Mouse (Mus musculus): ENCODE measurements around the gene Fdps.

DNA sequence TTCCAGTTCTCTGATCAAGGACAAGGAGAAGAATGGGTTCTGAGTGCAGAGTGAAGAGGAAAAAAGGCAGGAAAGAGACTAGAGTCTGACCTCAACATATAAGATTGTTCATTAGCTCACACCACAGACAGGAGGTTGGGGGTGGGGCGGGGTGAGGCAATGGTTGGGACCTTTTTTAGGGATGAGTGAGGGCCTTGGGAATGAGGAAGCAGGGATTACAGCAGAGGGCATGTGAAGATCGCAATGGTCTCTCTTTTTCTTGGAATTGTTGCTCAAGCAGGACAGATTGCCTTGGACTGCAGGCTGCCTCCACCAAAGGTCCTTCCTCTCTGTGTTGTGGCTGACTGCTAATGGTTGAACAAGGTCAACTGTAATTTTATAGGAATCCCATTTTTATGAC, 21.6 kb upstream of the Fdps start:
- TF ChIP-seq EP300 (IDR thresholded peaks at IDR 0.05; ENCODE audit: low read depth) (no peak), CTCF (IDR thresholded peaks at IDR 0.05; ENCODE audit: low read depth) (no peak)

Data from heart, postnatal 0 days (tissue).